Mouse (Mus musculus) WW6 (cell line): ENCODE results near the gene Ndufv3.

ENCODE experiments used
- DNase-seq: peaks from one replicate; pipeline ENCODE4 v3.0.0-alpha.2; 2013; ENCODE audit warnings: low read depth, low spot score

The Ndufv3 gene

DNA sequence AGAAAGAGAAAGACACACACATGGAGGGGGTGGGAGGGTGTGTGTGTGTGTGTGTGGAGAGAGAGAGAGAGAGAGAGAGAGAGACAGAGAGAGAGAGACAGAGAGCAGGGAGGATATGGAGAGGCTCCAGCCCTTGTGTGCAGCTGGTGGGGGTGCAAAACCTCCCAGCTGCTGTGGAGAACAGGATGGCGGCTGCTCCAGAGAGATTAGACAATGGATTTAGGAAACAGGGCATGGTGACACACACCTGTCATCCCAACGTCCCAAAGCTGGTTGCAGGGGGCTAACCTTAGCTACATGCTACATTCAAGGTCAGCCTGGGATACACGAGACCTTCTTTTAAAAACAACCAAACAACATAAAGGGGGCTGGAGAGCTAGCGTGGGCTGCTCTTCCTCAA lies 36.3 kb downstream of the Ndufv3 start:
- DNase-seq, result no peak

DNA sequence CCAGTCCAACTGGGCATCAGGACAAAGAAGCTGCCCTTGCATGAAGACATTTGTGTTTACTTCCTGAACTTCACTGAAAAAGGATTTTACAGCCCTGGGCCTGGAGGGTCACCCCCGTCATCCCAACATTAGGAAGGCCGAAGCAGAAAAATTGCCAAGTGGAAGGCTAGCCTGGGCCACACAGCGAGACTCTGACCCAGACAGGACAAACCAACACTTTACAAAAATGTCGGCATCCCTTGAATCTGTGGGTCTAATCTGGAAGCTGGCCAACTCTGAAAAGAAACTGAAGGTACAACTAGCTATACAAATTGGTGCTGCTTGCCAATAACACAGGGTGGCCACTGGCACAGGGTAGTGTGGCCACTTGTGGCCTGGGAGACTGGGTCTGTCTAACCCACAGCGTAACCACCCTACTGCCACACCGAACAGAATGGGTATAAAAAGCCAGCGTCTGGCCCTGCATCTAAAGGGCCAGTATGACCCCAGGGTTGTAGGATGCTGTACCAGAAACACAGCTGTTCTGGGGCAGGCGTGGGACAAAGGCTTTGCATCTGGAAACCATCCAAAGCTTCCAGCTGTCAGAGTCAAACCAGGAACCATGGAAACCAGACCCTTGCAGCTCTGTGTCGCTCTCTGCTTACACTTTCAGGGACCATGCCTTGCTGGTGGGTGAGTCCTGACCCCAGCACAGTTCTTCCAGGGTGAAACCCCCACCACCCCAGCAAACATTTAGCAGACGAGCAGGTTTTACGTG lies 37.4 kb downstream of the Ndufv3 start:
- no peak for DNase-seq

DNA sequence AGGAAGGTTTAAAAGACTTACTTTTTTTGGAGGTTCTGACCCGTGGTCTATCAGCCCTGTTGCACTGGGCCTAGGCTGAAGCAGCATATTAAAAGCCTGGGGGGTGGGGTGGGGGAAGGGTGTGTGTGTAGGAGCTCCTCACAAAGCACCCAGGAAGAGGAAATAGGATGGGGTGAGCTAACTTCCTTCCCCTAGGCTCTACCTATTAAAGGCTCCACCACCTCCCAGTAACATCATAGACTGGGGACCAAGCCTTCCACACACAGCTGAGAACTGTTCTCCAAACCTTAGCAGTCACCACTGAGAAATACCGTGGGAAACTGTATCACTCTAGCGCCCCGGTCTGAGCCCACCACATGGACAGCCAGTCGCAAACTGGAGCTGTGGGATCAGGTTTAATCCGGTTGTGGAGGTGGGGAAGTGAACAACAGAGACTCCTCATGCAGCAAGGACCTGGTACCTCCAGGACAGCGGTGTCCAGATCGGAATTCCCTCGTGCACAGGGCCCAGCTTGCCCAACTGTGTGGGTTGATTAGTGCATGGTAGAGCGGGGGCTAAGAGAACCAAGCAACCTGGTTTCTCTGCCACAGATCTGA lies 38.1 kb downstream of the Ndufv3 start:
- no peak for DNase-seq

DNA sequence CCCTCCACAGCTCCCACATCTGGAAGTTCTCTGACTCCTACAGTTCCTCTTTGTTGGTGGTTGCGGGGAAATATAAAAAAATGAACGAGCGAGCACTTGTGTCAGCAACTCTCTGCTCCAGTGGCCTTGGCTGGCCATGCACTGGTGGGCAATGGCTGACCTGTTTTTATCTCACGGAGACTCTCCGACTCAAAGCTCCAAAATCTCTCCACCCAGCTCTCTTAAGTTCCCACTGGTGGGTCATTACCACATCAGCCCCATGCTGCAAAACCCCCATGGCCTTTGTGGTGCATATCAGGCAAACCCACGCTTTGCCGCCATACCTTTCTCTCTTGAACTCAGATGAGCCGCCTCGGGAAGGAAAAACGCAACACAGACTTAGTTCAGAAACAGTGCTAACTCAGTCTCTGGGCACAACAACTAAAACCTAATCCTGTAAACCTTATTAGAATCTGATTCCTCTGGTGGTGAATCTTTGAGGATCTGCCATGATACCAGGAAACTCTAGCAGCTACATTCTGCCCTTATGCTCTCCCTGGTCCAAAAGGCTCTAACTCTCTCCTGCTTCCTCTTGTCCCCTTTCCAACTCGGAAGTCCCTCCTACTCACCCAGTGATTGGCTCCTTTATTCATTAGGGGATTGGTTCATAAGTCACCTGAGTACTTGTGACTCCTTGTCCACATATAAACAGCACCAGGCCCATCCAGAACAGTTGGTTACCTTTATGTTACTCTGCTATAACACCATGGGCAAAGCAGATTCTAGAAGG lies 39.3 kb downstream of the Ndufv3 start:
- DNase-seq, result no peak

DNA sequence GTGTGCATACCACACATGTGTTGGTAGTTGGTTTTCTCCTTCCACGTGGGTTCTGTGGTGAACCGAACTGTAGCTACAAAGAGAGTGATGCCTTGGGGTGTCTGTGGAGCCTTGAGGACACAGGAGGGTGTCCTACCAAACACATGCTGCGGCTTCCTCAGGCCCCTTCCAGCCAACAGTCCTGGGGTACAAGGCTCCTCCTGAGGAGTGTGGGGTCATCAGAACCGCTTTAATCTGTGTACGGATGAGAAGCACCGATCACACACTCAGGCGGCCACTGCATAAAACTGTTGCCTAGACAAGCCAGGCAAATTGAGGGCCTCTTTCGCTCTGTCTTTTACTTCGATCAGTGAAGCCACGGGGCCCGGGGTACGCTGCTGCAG lies 43.7 kb downstream of the Ndufv3 start:
- DNase-seq, result no peak

DNA sequence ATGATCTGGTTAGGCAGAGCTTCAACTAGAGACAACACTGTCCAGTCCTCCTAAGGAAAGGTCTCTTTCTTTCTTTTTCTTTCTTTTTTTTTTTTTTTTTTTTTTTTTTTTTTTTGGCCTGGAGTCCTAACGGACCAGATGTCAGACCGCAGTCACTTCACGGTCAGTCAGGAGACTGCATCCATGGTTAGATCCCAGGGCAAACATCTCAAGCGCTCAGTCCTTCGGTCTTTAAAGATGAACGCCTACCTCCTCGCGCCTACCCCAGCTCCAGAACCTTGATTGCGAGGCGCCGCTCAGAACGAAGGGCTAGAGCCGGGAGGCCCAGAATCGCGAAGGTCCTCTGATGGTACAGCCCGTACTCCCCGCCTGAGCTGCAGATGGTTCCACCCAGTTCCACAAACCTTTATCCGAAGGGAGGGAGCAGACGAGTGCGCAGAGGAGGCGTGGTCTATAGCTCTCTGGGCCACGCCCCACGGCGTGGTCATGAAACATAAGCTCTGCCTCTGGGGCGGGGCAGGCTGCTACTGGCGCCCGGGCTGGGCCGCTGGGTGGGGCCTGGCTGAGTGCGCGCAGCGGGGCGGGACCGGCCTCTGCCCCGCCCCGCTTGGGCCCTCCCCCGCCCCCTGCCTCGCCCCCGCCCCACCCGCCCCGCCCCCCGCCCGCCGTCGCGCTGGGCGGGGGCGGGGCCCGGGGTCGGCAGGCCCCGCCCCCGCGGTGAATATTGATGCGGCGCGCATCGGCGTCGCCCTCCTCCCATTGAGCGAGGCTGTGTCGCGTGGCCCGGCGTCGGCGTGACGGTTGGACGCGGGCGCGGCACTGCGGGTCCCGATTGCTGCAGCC lies 44.3 kb downstream of the Ndufv3 start, which contains the start of gene Pknox1:
Gene Pknox1, plus strand, starts transcription at position 720 of the 843 bp plus-strand sequence.
- DNase-seq, result peak; percentile 99

DNA sequence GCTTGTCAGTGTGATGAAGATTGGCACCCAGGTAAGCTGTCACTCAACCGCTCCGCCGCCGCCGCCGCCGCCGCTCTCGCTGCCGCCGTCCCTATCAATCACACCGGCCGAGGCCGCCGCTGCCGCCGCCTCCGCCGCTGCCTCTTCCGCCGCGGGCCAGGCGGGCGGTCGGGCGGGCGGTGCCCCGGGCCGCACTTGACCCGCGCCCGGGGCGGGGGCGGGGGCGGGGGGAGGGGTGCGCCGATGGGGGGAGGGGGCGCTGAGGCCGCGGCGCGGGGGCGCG lies 44.9 kb downstream of the Ndufv3 start:
- DNase-seq, result no peak

DNA sequence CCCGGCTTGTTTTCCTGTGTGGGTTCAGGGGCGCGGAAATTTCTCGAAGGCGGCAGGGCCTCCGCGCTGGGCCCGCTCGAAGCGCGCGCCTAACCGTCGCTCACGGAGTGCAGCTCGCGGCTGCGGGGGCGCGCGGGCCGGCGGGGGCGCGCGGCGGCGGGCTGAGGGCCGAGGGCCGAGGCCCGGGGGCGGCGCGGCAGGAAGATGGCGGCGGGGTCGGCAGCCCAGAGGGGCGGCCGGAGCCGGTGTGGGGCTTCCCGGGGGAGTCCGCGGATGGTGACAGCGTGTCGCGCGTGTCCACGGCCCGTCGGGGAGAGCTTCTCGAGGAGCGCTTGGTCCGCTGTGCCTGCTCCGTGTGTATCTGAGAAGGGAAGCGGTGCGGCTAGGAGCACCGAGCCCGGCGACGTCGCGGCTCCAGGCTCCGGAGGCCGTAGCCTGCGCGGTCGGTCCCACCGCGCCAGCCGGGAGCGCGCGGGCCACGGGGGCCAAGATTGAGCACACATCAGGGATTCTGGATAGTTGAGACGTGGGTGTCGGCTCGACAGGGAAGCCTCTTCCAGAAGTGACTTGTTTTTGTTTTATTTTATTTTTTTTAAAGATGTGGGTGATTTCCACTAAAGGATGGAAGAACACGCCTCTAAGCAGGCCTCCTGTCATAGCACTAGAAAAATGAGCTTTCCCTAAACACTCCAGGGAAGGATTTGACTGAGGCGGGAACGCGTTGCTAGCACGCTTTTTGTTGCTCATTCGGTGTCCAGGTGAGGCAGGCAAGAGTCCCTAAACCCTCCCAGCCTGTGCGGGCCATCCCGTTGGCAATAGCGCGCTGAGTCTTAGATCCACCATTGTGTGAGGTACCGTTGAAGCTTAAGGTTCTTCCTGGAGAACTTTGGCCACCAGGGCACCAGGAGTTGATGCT lies 45.5 kb downstream of the Ndufv3 start:
- no peak for DNase-seq

DNA sequence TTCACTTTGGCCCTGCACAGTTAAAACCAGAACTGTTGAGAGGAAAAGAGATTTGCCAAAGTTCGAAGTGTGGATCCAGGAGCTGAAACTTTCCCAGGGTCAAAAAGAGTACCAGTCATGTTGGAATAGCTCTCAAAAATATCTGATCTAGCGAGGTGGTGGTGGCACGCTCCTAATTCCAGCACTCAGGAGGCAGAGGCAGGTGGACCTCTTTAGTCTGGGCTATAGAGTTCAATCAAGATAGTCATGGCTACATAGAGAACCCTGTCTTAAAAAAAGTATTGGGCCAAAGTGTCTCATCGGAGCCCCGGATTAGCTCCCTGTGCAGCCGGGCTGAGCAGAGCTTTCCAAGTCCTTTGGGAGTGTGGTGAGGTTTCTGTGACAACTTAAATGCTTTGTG lies 46.4 kb downstream of the Ndufv3 start:
- DNase-seq, result no peak

DNA sequence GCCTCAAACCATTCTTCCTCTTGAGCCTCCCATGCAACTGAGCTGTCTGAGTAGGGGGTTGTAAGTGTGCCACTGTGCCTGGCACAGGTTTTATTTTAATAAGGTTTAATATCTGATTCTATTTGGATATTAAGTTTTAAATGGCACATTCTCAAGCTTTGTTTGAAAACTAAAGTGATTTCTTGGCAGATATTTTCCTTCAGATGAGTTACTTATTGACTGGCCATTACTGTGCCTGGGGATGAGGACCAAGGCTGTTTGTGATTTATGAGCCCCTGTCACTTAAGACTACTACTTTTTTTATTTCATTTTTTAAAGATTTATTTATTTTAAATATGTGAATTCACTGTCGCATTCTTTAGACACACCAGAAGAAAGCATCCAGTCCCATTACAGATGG lies 49.8 kb downstream of the Ndufv3 start:
- DNase-seq, result no peak

DNA sequence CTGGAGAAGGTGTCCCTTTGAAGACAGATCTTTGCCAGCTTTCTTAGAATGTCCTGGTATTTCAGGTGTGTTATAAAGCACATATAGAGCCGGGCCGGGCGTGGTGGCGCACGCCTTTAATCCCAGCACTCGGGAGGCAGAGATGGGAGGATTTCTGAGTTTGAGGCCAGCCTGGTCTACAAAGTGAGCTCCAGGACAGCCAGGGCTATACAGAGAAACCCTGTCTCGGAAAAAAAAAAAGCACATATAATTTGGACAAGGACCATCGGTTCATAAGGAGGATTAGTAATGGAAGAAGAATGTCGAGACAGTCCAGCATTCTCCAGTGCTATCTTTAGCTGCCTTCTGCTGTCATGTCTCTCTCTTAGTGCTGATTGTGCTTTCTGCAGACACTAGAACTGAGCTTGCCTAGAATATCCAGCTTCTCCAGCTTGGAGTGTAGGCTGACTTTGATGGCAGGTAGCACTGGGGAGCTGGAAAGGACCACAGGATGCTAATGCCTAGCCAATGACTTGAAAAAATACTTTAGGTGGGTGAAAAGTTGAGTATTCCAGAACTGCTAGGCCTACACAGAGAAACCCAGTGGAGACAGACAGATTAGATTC lies 50.5 kb downstream of the Ndufv3 start:
- DNase-seq, result peak; percentile 85

DNA sequence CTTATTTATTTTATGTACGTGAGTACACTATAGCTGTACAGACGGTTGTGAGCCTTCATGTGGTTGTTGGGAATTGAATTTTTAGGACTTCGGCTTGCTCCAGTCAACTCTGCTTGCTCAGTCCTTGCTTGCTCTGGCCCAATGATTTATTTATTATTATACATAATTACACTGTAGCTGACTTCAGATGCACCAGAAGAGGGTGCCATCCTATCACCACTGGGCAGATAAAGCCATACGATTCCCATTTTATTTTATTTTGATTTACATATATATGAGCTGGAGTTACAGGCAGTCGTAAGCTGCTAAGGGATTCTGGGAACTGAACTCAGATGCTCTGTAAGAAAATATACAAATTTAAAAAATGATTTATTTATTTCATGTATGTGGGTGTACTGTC lies 51.8 kb downstream of the Ndufv3 start:
- no peak for DNase-seq

DNA sequence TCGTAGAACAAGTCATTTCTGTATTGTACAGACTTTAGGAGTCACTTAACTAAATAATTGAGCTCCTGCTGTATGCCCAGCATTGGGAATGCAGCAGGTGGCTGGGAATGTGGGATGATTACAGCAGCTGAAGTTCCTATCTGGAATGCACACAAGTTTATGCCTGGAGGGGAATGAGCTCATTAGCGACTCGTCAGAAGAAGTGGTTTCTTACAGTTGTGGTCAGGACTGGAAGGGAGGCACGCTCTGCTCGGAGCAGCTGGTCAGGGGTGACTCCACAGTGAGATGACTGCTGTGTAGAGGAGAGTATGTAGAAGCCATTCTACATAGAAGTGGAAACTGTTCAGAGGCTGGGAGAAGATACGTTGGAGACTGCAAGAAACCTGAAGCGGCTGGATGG lies 54.7 kb downstream of the Ndufv3 start:
- no peak for DNase-seq

DNA sequence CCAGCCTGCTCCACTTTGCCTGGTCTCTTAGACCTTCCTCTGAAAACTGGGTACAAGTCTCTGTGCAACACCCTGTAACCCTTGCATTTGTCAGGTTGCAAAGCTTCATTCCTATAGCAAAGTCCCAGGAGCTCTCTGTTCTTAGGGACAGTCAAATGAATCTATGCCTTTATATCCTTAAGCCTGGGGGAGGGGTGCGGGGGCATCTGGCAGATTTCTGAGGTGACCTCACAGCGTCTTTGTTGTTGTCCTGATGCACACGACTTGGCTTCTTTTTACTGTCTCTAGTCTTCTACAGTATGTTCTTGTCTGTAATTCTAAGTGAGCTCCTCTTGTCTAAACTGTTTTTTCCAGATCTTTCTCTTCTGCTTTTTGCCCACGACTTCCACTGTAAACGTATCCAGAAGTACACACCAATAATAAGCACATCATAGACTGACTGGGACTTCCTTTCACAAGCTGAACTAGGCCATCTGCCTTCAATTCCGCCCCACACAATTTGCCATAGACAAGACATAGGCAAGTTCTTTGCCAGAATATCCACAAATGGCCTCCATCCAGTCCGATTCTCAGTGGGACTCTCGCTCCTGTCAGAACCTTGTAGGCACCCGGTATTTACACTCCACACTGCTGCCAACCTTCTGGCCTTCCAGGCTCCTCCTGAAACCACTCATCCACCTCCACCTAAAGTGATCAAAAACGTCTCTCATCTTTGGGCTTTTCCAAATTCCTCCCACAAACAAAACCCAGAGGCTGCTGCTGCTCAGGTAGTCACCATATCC lies 56.7 kb downstream of the Ndufv3 start:
- DNase-seq, result no peak

DNA sequence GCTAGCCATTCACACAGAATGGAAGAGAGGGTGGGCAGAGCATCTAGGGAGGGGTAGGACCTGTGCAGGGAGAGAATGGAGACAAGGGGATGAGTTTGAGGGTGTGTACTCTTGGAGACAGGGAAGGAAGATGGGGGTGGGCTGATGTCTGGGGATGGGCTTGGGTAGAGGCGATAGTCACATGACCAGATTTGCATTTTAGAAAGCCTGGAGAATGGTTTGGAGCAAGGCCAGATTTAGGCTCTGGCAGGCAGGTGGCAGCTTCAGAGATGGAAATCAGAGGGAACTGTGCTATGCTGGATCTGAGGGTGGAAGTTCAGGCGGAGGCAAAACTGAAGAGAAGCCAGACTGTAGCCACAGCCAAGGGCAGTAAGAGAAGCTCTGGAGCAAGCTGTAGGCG lies 60.4 kb downstream of the Ndufv3 start:
- no peak for DNase-seq
